Mouse (Mus musculus): ENCODE results near the gene Gm10722.
"Not testable (repeated sequence)": the region's sequence is repeated elsewhere in the genome, so short reads cannot be mapped to it uniquely, and the experiment has no call there.

DNA sequence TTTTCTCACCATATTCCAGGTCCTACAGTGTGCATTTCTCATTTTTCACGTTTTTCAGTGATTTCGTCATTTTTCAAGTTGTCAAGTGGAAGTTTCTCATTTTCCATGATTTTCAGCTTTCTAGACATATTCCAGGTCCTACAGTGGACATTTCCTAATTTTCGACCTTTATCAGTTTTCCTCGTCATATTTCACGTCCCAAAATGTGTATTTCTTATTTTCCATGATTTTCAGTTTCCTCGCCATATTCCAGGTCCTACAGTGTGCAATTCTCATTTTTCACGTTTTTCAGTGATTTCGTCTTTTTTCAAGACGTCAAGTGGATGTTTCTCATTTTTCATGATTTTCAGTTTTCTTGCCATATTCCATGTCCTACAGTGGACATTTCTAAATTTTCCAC is 26.5 kb downstream of the Gm10722 start:
- TF ChIP-seq CTCF (IDR thresholded peaks at IDR 0.05; ENCODE audit: low read depth, low read length); POLR2A (IDR thresholded peaks at IDR 0.05; ENCODE audit: extremely low read depth, insufficient read depth, low read length): not testable (repeated sequence)

Data from liver, adult 2 months (tissue).